Mouse (Mus musculus) cortical plate, adult 2 months (tissue): ENCODE results near the gene Evi5.

Source experiments
- CTCF ChIP-seq: fragments of 200-500 bp; IDR thresholded peaks from 2 replicates; pipeline ENCODE4 v1.5.1; 2011; ENCODE audit warnings: mild to moderate bottlenecking, control low read depth, low read length; ENCODE audit not compliant: insufficient read depth; ENCODE audit errors: extremely low read depth
- POLR2A ChIP-seq: fragments of 200-500 bp; IDR thresholded peaks from 2 replicates; pipeline ENCODE4 v1.6.1; 2011; ENCODE audit warnings: mild to moderate bottlenecking, low read length, control low read depth; ENCODE audit not compliant: insufficient read depth; ENCODE audit errors: extremely low read depth

DNA sequence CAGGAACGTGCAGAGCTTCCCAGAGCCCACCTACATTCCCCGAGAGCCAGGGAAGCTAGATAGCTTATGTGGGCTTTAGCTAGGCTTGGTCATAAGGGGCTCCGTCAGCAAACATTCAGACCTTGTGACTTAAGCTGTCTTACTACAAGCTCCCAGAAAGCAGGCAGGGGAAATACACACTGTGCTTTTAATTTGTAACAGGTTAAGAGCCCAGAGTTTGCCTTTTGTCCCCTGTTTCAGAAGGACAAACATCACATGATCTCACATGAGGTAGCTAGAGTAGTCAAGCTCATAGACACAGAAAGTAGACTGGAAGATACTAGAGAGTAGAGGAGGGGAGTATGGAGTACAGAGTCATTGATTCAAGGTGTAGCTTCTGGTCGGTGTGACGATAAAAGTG is 5.8 kb upstream of the Evi5 start:
- no peak for TF ChIP-seq POLR2A
- TF ChIP-seq CTCF, result no peak
